Comparison of ENCODE assay signal across 10 mouse cellular contexts in the genomic region with DNA sequence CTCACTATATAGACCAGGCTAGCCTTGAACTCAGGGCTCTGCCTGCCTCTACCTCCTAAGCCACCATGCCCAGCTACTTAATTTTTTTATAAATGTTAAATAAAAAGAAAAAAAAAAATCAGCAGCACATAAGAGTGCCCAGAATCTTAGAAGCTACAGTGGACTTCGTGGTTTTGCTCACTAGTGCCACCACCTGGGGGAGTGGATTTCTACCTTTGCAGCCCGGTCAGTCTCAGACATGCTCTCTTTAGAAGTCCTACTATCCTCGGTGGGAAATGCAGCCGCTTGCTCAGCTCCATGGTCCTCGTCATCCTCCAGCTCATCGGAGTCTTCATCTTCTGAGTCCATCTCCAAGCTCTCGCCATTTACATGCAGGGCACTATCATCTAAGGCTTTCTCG. TPM values are rescaled to one million over a fixed set of nuclear protein-coding genes. Genes with fewer than 3 reads are reported as not detected.
DNase-seq lines count a peak whose midpoint lies in the region; ATAC-seq and TF ChIP-seq lines count a peak whose summit lies in the region.
"Had no signal": no experiment of that assay in that cellular context is flagged by ENCODE, and none has a peak within 500 bp of the region (broad histone marks: within the 10 kb centered on the region; RNA-seq: fewer than 3 reads in every experiment).

No protein-coding gene starts in this region.

- WGBS in midbrain, embryonic 11.5 days, result 88% methylated on average over 8 of the region's 8 CpGs
- 88% methylated on average over 8 of the region's 8 CpGs for WGBS in midbrain, embryonic 16.5 days
- 81% methylated on average over 8 of the region's 8 CpGs for WGBS in lung, postnatal 0 days

- TF ChIP-seq CTCF in lung, postnatal 0 days (IDR thresholded peaks at IDR 0.05), result peak; percentile 50

- H3K9ac ChIP-seq in midbrain, embryonic 11.5 days (ENCODE audit: low read length), result no peak overlapping the region
- no peak overlapping the region for H3K9ac ChIP-seq in midbrain, embryonic 16.5 days (ENCODE audit: low read depth, low read length)
- H3K9ac ChIP-seq in lung, postnatal 0 days (replicated peaks; ENCODE audit: low read depth), result no peak overlapping the region
- H3K9ac ChIP-seq: heart, embryonic 13.5 days; liver, embryonic 13.5 days had no signal

- no peak overlapping the region for H3K4me3 ChIP-seq in midbrain, embryonic 11.5 days (ENCODE audit: low read depth, low read length)
- no peak overlapping the region for H3K4me3 ChIP-seq in midbrain, embryonic 16.5 days (ENCODE audit: low read depth, low read length)
- no peak overlapping the region for H3K4me3 ChIP-seq in lung, postnatal 0 days (ENCODE audit: low read depth, low read length)
- H3K4me3 ChIP-seq: heart, embryonic 13.5 days; liver, embryonic 13.5 days had no signal

- no peak for ATAC-seq in midbrain, embryonic 11.5 days (ENCODE audit: low FRiP score)
- ATAC-seq in midbrain, embryonic 16.5 days, result no peak
- no peak for ATAC-seq in lung, postnatal 0 days
- ATAC-seq in granulocyte monocyte progenitor cell, adult 5-6 weeks (replicated peaks; ENCODE audit: poor library complexity, severe bottlenecking), result no peak; the same call in 1 of the 2 replicates

- H3K27ac ChIP-seq in midbrain, embryonic 11.5 days (ENCODE audit: low read depth, low read length), result no peak overlapping the region
- no peak overlapping the region for H3K27ac ChIP-seq in midbrain, embryonic 16.5 days (ENCODE audit: low read length)
- H3K27ac ChIP-seq in lung, postnatal 0 days (ENCODE audit: low read length), result no peak overlapping the region
- H3K27ac ChIP-seq: heart, embryonic 13.5 days; liver, embryonic 13.5 days had no signal

- TF ChIP-seq EP300 in lung, postnatal 0 days (IDR thresholded peaks at IDR 0.05), result no peak

- H3K36me3 ChIP-seq in midbrain, embryonic 11.5 days (ENCODE audit: control insufficient read depth, insufficient read depth, low read length), result peaks cover 12% of the 10 kb centered on the region; the same call in 1 of the 2 replicates
- H3K36me3 ChIP-seq in midbrain, embryonic 16.5 days (ENCODE audit: control insufficient read depth, insufficient read depth, low read length), result peaks cover 11% of the 10 kb centered on the region
- peaks cover 24% of the 10 kb centered on the region; the same call in 1 of the 2 replicates for H3K36me3 ChIP-seq in lung, postnatal 0 days (ENCODE audit: insufficient read depth, low read length)

- no peaks in the 10 kb centered on the region for H3K27me3 ChIP-seq in midbrain, embryonic 11.5 days (ENCODE audit: control insufficient read depth, insufficient read depth, low read length)
- no peaks in the 10 kb centered on the region for H3K27me3 ChIP-seq in midbrain, embryonic 16.5 days (ENCODE audit: control insufficient read depth, insufficient read depth, low read depth, low read length)
- H3K27me3 ChIP-seq in lung, postnatal 0 days (replicated peaks; ENCODE audit: insufficient read depth, low read length), result no peaks in the 10 kb centered on the region
- H3K27me3 ChIP-seq: heart, embryonic 13.5 days; liver, embryonic 13.5 days had no signal

- no peaks in the 10 kb centered on the region for H3K4me1 ChIP-seq in midbrain, embryonic 11.5 days (ENCODE audit: control insufficient read depth, insufficient read depth, low read length)
- H3K4me1 ChIP-seq in midbrain, embryonic 16.5 days (ENCODE audit: control insufficient read depth, insufficient read depth, low read length), result no peaks in the 10 kb centered on the region
- H3K4me1 ChIP-seq in lung, postnatal 0 days (ENCODE audit: insufficient read depth, low read depth, low read length), result no peaks in the 10 kb centered on the region
- H3K4me1 ChIP-seq: liver, embryonic 13.5 days had no signal

- no peak overlapping the region for H3K4me2 ChIP-seq in midbrain, embryonic 11.5 days
- no peak overlapping the region for H3K4me2 ChIP-seq in midbrain, embryonic 16.5 days (ENCODE audit: low read length)
- H3K4me2 ChIP-seq in lung, postnatal 0 days (replicated peaks; ENCODE audit: low read depth, low read length), result no peak overlapping the region
- H3K4me2 ChIP-seq: heart, embryonic 13.5 days; liver, embryonic 13.5 days had no signal

- peak; percentile 12 for DNase-seq in embryo, embryonic 11 days
- no peak for DNase-seq in embryo, embryonic 9.5 days (ENCODE audit: extremely low spot score)
- peak; percentile 62 for DNase-seq in midbrain, embryonic 11.5 days (ENCODE audit: low spot score, missing footprints)
- DNase-seq in adrenal gland, postnatal 10 days, result peak; percentile 46
- DNase-seq in lung, postnatal 0 days (ENCODE audit: low spot score), result no peak
- no peak for DNase-seq in urinary bladder, postnatal 4 days (ENCODE audit: low spot score in 2 of 2)
- DNase-seq: liver, embryonic 13.5 days had no signal

- no peaks in the 10 kb centered on the region for H3K9me3 ChIP-seq in midbrain, embryonic 11.5 days (ENCODE audit: control insufficient read depth, low read length)
- H3K9me3 ChIP-seq in midbrain, embryonic 16.5 days (replicated peaks; ENCODE audit: control insufficient read depth, low read length, poor library complexity, severe bottlenecking), result no peaks in the 10 kb centered on the region
- no peaks in the 10 kb centered on the region for H3K9me3 ChIP-seq in lung, postnatal 0 days (ENCODE audit: low read length)
- H3K9me3 ChIP-seq: heart, embryonic 13.5 days; liver, embryonic 13.5 days had no signal

RNA-seq across cellular contexts. Expression of a gene that starts 56.4 kb away (rescaled TPM):
- 95.8 and 96.5 TPM in 2 replicates for polyA plus RNA-seq in midbrain, embryonic 11.5 days (2014; fragmentation: Nextera tagmentation; extraction: Ambion mirVana)
- 90.7 and 104 TPM in 2 replicates for polyA plus RNA-seq in midbrain, embryonic 16.5 days (2015; fragmentation: Nextera tagmentation; extraction: Ambion mirVana)
- 10 to 100 TPM; 54.1 to 75.4 TPM for total RNA-seq in adrenal gland, postnatal 10 days (2021)
- 39.1 and 45.0 TPM in 2 replicates for polyA plus RNA-seq in lung, postnatal 0 days (2015; fragmentation: Nextera tagmentation; extraction: Ambion mirVana)
- total RNA-seq in granulocyte monocyte progenitor cell, adult 5-6 weeks (2014; fragmentation: Nextera tagmentation), result 61.9 and 82.0 TPM in 2 replicates
- total RNA-seq in granulocyte monocyte progenitor cell, adult 5-6 weeks (2017), result 91.2 and 105 TPM in 2 replicates

Comparison
In these comparisons a context has a peak if more than half of its experiments do, and no peak if none do; other contexts are left out.
1. DNase-seq: peak in embryo, embryonic 11 days (single experiment), midbrain, embryonic 11.5 days (single experiment) and adrenal gland, postnatal 10 days (single experiment); none in embryo, embryonic 9.5 days (single experiment), lung, postnatal 0 days (single experiment) and urinary bladder, postnatal 4 days (0 of 2).